Mouse (Mus musculus): ENCODE measurements at regions not wholly inside any gene's neighbourhood (a gene's known extent, or its start where the extent isn't known, plus 50 kb on each side); places are given as distances from the start of the nearest gene placed in this dataset.

GRCm38 (mm10) chr1:158163411-158163810 lies 192.7 kb downstream of the Brinp2 start:
- DNase-seq (ENCODE audit: low read depth) = no peak

- DNase-seq (ENCODE audit: low read depth) = no peak
Observed at GRCm38 (mm10) chr1:158170006-158170405, 186.1 kb downstream of the Brinp2 start.

GRCm38 (mm10) chr1:158180095-158180494 lies 176.0 kb downstream of the Brinp2 start:
- DNase-seq (ENCODE audit: low read depth) = no peak

GRCm38 (mm10) chr1:158181296-158181695 lies 174.8 kb downstream of the Brinp2 start:
- DNase-seq (ENCODE audit: low read depth) = no peak

- DNase-seq (ENCODE audit: low read depth) = no peak
Observed at GRCm38 (mm10) chr1:158187651-158188050, 168.5 kb downstream of the Brinp2 start.

- DNase-seq (ENCODE audit: low read depth) = no peak
Observed at GRCm38 (mm10) chr1:158192841-158193551, 163.1 kb downstream of the Brinp2 start.

GRCm38 (mm10) chr1:158193968-158194565 lies 162.1 kb downstream of the Brinp2 start:
- no peak for DNase-seq (ENCODE audit: low read depth)

All from c-Kit-positive CD71-positive TER-119-negative erythroid progenitor cells, embryonic 14.5 days (primary cell).